Mouse (Mus musculus) testis, postnatal 10 days (tissue): ENCODE measurements around the gene Prb1.
"Not testable (repeated sequence)": the region's sequence is repeated elsewhere in the genome, so short reads cannot be mapped to it uniquely, and the experiment has no call there.

ENCODE experiments used
- DNase-seq: peaks from one replicate; pipeline ENCODE4 v3.0.0; 2021; ENCODE audit warnings: low spot score

Prb1 gene

DNA sequence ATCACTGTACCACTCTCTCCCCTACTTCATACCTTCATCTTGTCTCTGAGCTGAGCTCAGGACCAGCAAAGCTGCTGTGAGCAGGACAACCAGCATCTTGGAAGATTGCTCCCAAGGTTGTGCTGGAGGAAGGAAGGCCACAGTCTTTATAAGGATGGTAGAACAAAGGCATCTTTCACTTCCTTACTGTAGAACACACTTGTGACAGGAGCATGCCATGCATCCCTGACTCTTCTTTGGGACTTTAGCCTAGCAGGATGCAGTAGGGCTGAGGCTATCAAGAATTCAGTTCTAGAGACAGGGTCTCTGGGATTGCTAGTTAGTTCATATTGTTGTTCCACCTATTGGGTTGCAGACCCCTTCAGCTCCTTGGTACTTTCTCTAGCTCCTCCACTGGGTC is at the start of gene Prb1:
Prb1 (minus strand) TSS at position 101 of the 400 bp plus-strand sequence.
- DNase-seq = not testable (repeated sequence)
